Mouse (Mus musculus): Measurements from ENCODE around the gene Sec1. TPM values are rescaled to one million over a fixed set of nuclear protein-coding genes. Genes with fewer than 3 reads are reported as not detected.

The Sec1 gene
- polyA plus RNA-seq, 1 experiment from 2014 or later, result 0.47 TPM

GRCm38 (mm10) chr7:45686841-45687240 lies 7.4 kb downstream of the Sec1 start:
- no peak overlapping the region for H3K9ac ChIP-seq (replicated peaks)
- 66% methylated on average over 3 of the region's 3 CpGs for WGBS
- H3K4me1 ChIP-seq, result peaks cover 12% of the 10 kb centered on the region
- no peak overlapping the region for H3K4me3 ChIP-seq (replicated peaks)
- no peaks in the 10 kb centered on the region for H3K36me3 ChIP-seq
- ATAC-seq (ENCODE audit: low FRiP score), result no peak
- H3K4me2 ChIP-seq, result no peak overlapping the region
- H3K27me3 ChIP-seq (replicated peaks), result no peaks in the 10 kb centered on the region
- H3K27ac ChIP-seq (replicated peaks), result no peak overlapping the region
- no peaks in the 10 kb centered on the region for H3K9me3 ChIP-seq (replicated peaks)

- ATAC-seq (ENCODE audit: low FRiP score), result no peak
- peaks cover 12% of the 10 kb centered on the region for H3K4me1 ChIP-seq
These were observed 8.4 kb downstream of the Sec1 start for GRCm38 (mm10) chr7:45685811-45686210.

GRCm38 (mm10) chr7:45683396-45684050 lies 10.7 kb downstream of the Sec1 start, which contains the start of gene Ntn5:
Ntn5 (plus strand) TSS chr7:45684022.
- H3K9ac ChIP-seq (replicated peaks), result no peak within 1 kb of the TSS
- no peak within 1 kb of the TSS for H3K4me2 ChIP-seq
- no peaks in the 10 kb centered on the region for H3K27me3 ChIP-seq (replicated peaks)
- 76% methylated on average over 7 of the region's 7 CpGs for WGBS
- ATAC-seq (ENCODE audit: low FRiP score), result no peak
- no peaks in the 10 kb centered on the region for H3K36me3 ChIP-seq
- no peak within 1 kb of the TSS for H3K4me3 ChIP-seq (replicated peaks)
- H3K27ac ChIP-seq (replicated peaks), result no peak within 1 kb of the TSS
- H3K4me1 ChIP-seq, result peaks cover 12% of the 10 kb centered on the region
- no peaks in the 10 kb centered on the region for H3K9me3 ChIP-seq (replicated peaks)

More at GRCm38 (mm10) chr7:45685811-45686210, 8.4 kb downstream of the Sec1 start:
- Histone ChIP-seq H3K27me3 (replicated peaks) (no peaks in the 10 kb centered on the region), H3K36me3 (no peaks in the 10 kb centered on the region), H3K4me2 (no peak overlapping the region), H3K9me3 (replicated peaks) (no peaks in the 10 kb centered on the region), H3K27ac (replicated peaks) (no peak overlapping the region), H3K4me3 (replicated peaks) (no peak overlapping the region), H3K9ac (replicated peaks) (no peak overlapping the region)
- 67% methylated on average over 10 of the region's 10 CpGs for WGBS

GRCm38 (mm10) chr7:45682144-45683126 lies 11.8 kb downstream of the Sec1 start:
- peak; percentile 68 for ATAC-seq (ENCODE audit: low FRiP score)
- Histone ChIP-seq H3K4me2 (peak overlapping the region; percentile 47), H3K9ac (replicated peaks) (no peak overlapping the region)

GRCm38 (mm10) chr7:45681046-45681736 lies 13.0 kb downstream of the Sec1 start:
- H3K9me3 ChIP-seq (replicated peaks), result no peaks in the 10 kb centered on the region
- no peak overlapping the region for H3K4me3 ChIP-seq (replicated peaks)
- no peaks in the 10 kb centered on the region for H3K27me3 ChIP-seq (replicated peaks)
- H3K9ac ChIP-seq (replicated peaks), result no peak overlapping the region
- no peaks in the 10 kb centered on the region for H3K36me3 ChIP-seq
- no peak for ATAC-seq (ENCODE audit: low FRiP score)
- no peak overlapping the region for H3K27ac ChIP-seq (replicated peaks)
- peaks cover 11% of the 10 kb centered on the region for H3K4me1 ChIP-seq
- 84% methylated on average over 8 of the region's 8 CpGs for WGBS
- H3K4me2 ChIP-seq, result no peak overlapping the region

More at GRCm38 (mm10) chr7:45682144-45683126, 11.8 kb downstream of the Sec1 start:
- no peak overlapping the region for H3K4me3 ChIP-seq (replicated peaks)
- H3K9me3 ChIP-seq (replicated peaks), result no peaks in the 10 kb centered on the region
- peaks cover 12% of the 10 kb centered on the region for H3K4me1 ChIP-seq
- H3K36me3 ChIP-seq, result no peaks in the 10 kb centered on the region
- WGBS, result 29% methylated on average over 14 of the region's 14 CpGs
- H3K27ac ChIP-seq (replicated peaks), result peak overlapping the region; percentile 68
- no peaks in the 10 kb centered on the region for H3K27me3 ChIP-seq (replicated peaks)

- no peak for ATAC-seq (ENCODE audit: low FRiP score)
- H3K27ac ChIP-seq (replicated peaks), result no peak overlapping the region
- H3K9ac ChIP-seq (replicated peaks), result no peak overlapping the region
- no peaks in the 10 kb centered on the region for H3K27me3 ChIP-seq (replicated peaks)
- H3K36me3 ChIP-seq, result no peaks in the 10 kb centered on the region
- WGBS, result 75% methylated on average over 14 of the region's 14 CpGs
- H3K4me1 ChIP-seq, result peaks cover 6% of the 10 kb centered on the region
- H3K4me2 ChIP-seq, result no peak overlapping the region
- H3K4me3 ChIP-seq (replicated peaks), result no peak overlapping the region
- no peaks in the 10 kb centered on the region for H3K9me3 ChIP-seq (replicated peaks)
These were observed 14.1 kb downstream of the Sec1 start for GRCm38 (mm10) chr7:45679966-45680621.

- H3K36me3 ChIP-seq, result no peaks in the 10 kb centered on the region
- H3K4me2 ChIP-seq, result no peak overlapping the region
- WGBS, result 93% methylated on average over 14 of the region's 14 CpGs
- no peak overlapping the region for H3K27ac ChIP-seq (replicated peaks)
- H3K27me3 ChIP-seq (replicated peaks), result no peaks in the 10 kb centered on the region
- no peak overlapping the region for H3K9ac ChIP-seq (replicated peaks)
- no peaks in the 10 kb centered on the region for H3K9me3 ChIP-seq (replicated peaks)
- H3K4me3 ChIP-seq (replicated peaks), result no peak overlapping the region
- H3K4me1 ChIP-seq, result peaks cover 6% of the 10 kb centered on the region
- no peak for ATAC-seq (ENCODE audit: low FRiP score)
These were observed 15.7 kb downstream of the Sec1 start for GRCm38 (mm10) chr7:45678513-45678912.

- no peak overlapping the region for H3K9ac ChIP-seq (replicated peaks)
- H3K9me3 ChIP-seq (replicated peaks), result no peaks in the 10 kb centered on the region
- 68% methylated on average over 7 of the region's 7 CpGs for WGBS
- H3K4me3 ChIP-seq (replicated peaks), result no peak overlapping the region
- no peaks in the 10 kb centered on the region for H3K27me3 ChIP-seq (replicated peaks)
- no peak for ATAC-seq (ENCODE audit: low FRiP score)
- H3K4me1 ChIP-seq, result peaks cover 6% of the 10 kb centered on the region
- no peak overlapping the region for H3K27ac ChIP-seq (replicated peaks)
- H3K36me3 ChIP-seq, result no peaks in the 10 kb centered on the region
- H3K4me2 ChIP-seq, result no peak overlapping the region
These were observed 16.4 kb downstream of the Sec1 start for GRCm38 (mm10) chr7:45677627-45678295.

GRCm38 (mm10) chr7:45668921-45669320 lies 25.3 kb downstream of the Sec1 start:
- H3K9ac ChIP-seq (replicated peaks), result no peak overlapping the region
- no peaks in the 10 kb centered on the region for H3K36me3 ChIP-seq
- WGBS, result 97% methylated on average over 9 of the region's 9 CpGs

GRCm38 (mm10) chr7:45667761-45668160 lies 26.4 kb downstream of the Sec1 start:
- Histone ChIP-seq H3K27me3 (replicated peaks) (no peaks in the 10 kb centered on the region), H3K4me2 (no peak overlapping the region), H3K9me3 (replicated peaks) (no peaks in the 10 kb centered on the region), H3K4me3 (replicated peaks) (no peak overlapping the region), H3K27ac (replicated peaks) (no peak overlapping the region), H3K36me3 (no peaks in the 10 kb centered on the region), H3K4me1 (no peaks in the 10 kb centered on the region), H3K9ac (replicated peaks) (no peak overlapping the region)
- WGBS, result 78% methylated on average over 14 of the region's 14 CpGs
- no peak for ATAC-seq (ENCODE audit: low FRiP score)

More at GRCm38 (mm10) chr7:45668921-45669320, 25.3 kb downstream of the Sec1 start:
- Histone ChIP-seq H3K27ac (replicated peaks) (no peak overlapping the region), H3K9me3 (replicated peaks) (no peaks in the 10 kb centered on the region), H3K4me1 (no peaks in the 10 kb centered on the region), H3K4me3 (replicated peaks) (no peak overlapping the region), H3K4me2 (no peak overlapping the region), H3K27me3 (replicated peaks) (no peaks in the 10 kb centered on the region)
- no peak for ATAC-seq (ENCODE audit: low FRiP score)
